Mouse (Mus musculus): ENCODE measurements around the gene Dact1.

DNA sequence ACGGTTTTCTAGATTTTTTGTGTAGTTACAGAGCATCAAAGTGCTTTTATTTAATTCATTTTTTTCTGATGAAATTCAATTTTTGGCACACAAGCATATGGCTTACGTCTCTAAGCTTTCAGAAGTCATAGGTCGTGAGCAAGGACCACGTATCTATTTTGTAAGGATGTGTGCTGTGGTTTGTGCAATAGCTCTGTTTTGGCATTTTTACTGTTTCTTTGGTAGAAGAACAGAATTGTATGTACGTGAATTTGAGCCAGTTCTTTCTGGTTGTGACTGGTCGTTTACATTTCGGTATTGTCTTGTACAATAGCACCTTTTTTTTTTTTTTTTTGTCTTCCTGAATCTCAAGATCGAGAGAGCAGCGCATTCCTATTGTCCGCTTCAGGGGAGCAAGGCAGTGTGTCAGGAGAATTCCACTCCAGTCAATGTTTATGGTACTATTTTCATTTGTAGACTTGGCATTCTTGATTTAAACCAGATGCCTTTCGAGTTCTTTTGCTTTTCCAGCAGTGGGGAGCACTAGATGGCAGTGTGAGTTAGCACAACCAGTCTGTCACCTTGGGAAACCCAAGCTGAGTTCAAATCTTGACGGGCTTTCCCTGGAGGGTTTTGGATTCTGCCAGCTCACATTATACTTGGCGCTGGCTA, 1.7 kb downstream of the Dact1 start:
- TF ChIP-seq CTCF (IDR thresholded peaks at IDR 0.05; ENCODE audit: low read depth, low read length), result no peak
- no peak for TF ChIP-seq GATA1 (IDR thresholded peaks at IDR 0.05; ENCODE audit: borderline replicate concordance, low read length)
- no peak for TF ChIP-seq POLR2AphosphoS5 (IDR thresholded peaks at IDR 0.05; ENCODE audit: insufficient replicate concordance, low read depth, low read length)
- no peak for TF ChIP-seq TAL1 (conservative IDR thresholded peaks at IDR 0.05; ENCODE audit: low read depth, low read length)
- no peak for TF ChIP-seq GATA2 (IDR thresholded peaks at IDR 0.05; ENCODE audit: borderline replicate concordance, low read depth, low read length)
